Mouse (Mus musculus) thymus, adult 2 months (tissue): Measurements from ENCODE around the gene Clmp. TPM values are rescaled to one million over a fixed set of nuclear protein-coding genes. Genes with fewer than 3 reads are reported as not detected.

Experiments
- DNase-seq: peaks from one replicate; pipeline ENCODE4 v3.0.0; 2021
- H3K27ac ChIP-seq: fragments of 200-500 bp; 2 replicates; pipeline ENCODE4 v1.5.1; 2012; ENCODE audit warnings: low read length, control low read depth; ENCODE audit not compliant: control insufficient read depth, insufficient read depth
- H3K27me3 ChIP-seq: fragments of 200-500 bp; 2 replicates; pipeline ENCODE4 v1.6.1; 2012; ENCODE audit warnings: mild to moderate bottlenecking, low read length, moderate library complexity, mixed read lengths; ENCODE audit not compliant: control insufficient read depth, insufficient read depth
- H3K36me3 ChIP-seq: fragments of 200-500 bp; 2 replicates; pipeline ENCODE4 v1.6.1; 2012; ENCODE audit warnings: mild to moderate bottlenecking, low read length, moderate library complexity; ENCODE audit not compliant: control insufficient read depth, insufficient read depth
- H3K4me1 ChIP-seq: fragments of 200-500 bp; replicated peaks from 2 replicates; pipeline ENCODE4 v1.6.1; 2012; ENCODE audit warnings: low read length; ENCODE audit not compliant: control insufficient read depth, insufficient read depth
- H3K4me3 ChIP-seq: fragments of 200-500 bp; 2 replicates; pipeline ENCODE4 v1.5.1; 2012; ENCODE audit warnings: mild to moderate bottlenecking, low read length, control low read depth, moderate library complexity; ENCODE audit not compliant: control insufficient read depth, insufficient read depth
- CTCF ChIP-seq: fragments of 200-500 bp; IDR thresholded peaks from 2 replicates; pipeline ENCODE4 v1.5.1; 2012; ENCODE audit warnings: mild to moderate bottlenecking, control low read depth, low read length, moderate library complexity, borderline replicate concordance; ENCODE audit not compliant: control insufficient read depth, poor library complexity, insufficient read depth; ENCODE audit errors: extremely low read depth
- POLR2A ChIP-seq: fragments of 200-500 bp; IDR thresholded peaks from 2 replicates; pipeline ENCODE4 v1.6.1; 2012; ENCODE audit warnings: mild to moderate bottlenecking, low read length, control low read depth, moderate library complexity; ENCODE audit not compliant: control insufficient read depth, poor library complexity, insufficient read depth; ENCODE audit errors: extremely low read depth
- WGBS: fragments of 180-500 bp; shearing (Covaris S2); methylation state at CpG from one replicate; pipeline ENCODE4 v1.1.7; 2018; 5-methylcytosine and 5-hydroxymethylcytosine counted together
- polyA plus RNA-seq: library from polyadenylated mRNA; depleted of rRNA; stranded (reverse); fragments of >200 nt; gene quantifications from 2 replicates; pipeline ENCODE4 v1.2.3, GENCODE M21; 2012

The Clmp gene
- polyA plus RNA-seq, 1 experiment: 1.1 TPM

GRCm38 (mm10) chr9:40730302-40730700, 44.5 kb downstream of the Clmp start:
- Histone ChIP-seq H3K4me1 (no peaks in the 10 kb centered on the region), H3K4me3 (no peak overlapping the region)
- 78% methylated on average over 12 of the region's 12 CpGs for WGBS

GRCm38 (mm10) chr9:40730701-40731590, 45.2 kb downstream of the Clmp start:
- Histone ChIP-seq H3K36me3 (no peaks in the 10 kb centered on the region), H3K27me3 (no peaks in the 10 kb centered on the region; the same call in none of the 2 replicates), H3K4me3 (no peak overlapping the region), H3K27ac (no peak overlapping the region), H3K4me1 (no peaks in the 10 kb centered on the region)
- 4% methylated on average over 35 of the region's 35 CpGs for WGBS
- no peak for DNase-seq
- TF ChIP-seq POLR2A (no peak), CTCF (no peak)

More at GRCm38 (mm10) chr9:40730302-40730700, 44.5 kb downstream of the Clmp start:
- Histone ChIP-seq H3K36me3 (no peaks in the 10 kb centered on the region), H3K27ac (no peak overlapping the region), H3K27me3 (no peaks in the 10 kb centered on the region; the same call in none of the 2 replicates)
- DNase-seq: no peak
- no peak for TF ChIP-seq CTCF
- TF ChIP-seq POLR2A: no peak

GRCm38 (mm10) chr9:40731591-40732048, 45.9 kb downstream of the Clmp start:
- Histone ChIP-seq H3K27me3 (no peaks in the 10 kb centered on the region; the same call in none of the 2 replicates), H3K4me1 (no peaks in the 10 kb centered on the region), H3K27ac (no peak overlapping the region), H3K4me3 (no peak overlapping the region), H3K36me3 (no peaks in the 10 kb centered on the region)
- DNase-seq: no peak
- WGBS: 55% methylated on average over 7 of the region's 7 CpGs
- no peak for TF ChIP-seq CTCF
- no peak for TF ChIP-seq POLR2A

- Histone ChIP-seq H3K27ac (no peak overlapping the region), H3K4me1 (no peaks in the 10 kb centered on the region), H3K36me3 (no peaks in the 10 kb centered on the region), H3K4me3 (no peak overlapping the region), H3K27me3 (no peaks in the 10 kb centered on the region; the same call in none of the 2 replicates)
- 89% methylated on average over 2 of the region's 2 CpGs for WGBS
- TF ChIP-seq POLR2A (no peak), CTCF (no peak)
- DNase-seq: no peak
Measured at GRCm38 (mm10) chr9:40732302-40732701, 46.5 kb downstream of the Clmp start.

- WGBS: 95% methylated on average over 6 of the region's 6 CpGs
- Histone ChIP-seq H3K4me3 (no peak overlapping the region), H3K36me3 (no peaks in the 10 kb centered on the region), H3K27ac (no peak overlapping the region), H3K27me3 (no peaks in the 10 kb centered on the region), H3K4me1 (no peaks in the 10 kb centered on the region)
- no peak for TF ChIP-seq CTCF
- TF ChIP-seq POLR2A: no peak
- DNase-seq: no peak
Measured at GRCm38 (mm10) chr9:40737117-40737516, 51.4 kb downstream of the Clmp start.

GRCm38 (mm10) chr9:40743525-40744034, 57.8 kb downstream of the Clmp start:
- Histone ChIP-seq H3K27me3 (no peaks in the 10 kb centered on the region), H3K4me1 (peaks cover 5% of the 10 kb centered on the region), H3K36me3 (no peaks in the 10 kb centered on the region), H3K4me3 (no peak overlapping the region), H3K27ac (no peak overlapping the region)
- 2% methylated on average over 7 of the region's 7 CpGs for WGBS
- no peak for DNase-seq
- no peak for TF ChIP-seq POLR2A
- no peak for TF ChIP-seq CTCF
